23 mouse cellular contexts compared by ENCODE assay signal in genomic region chr6:107930439-107931173, GRCm38 (mm10).
A peak's percentile ranks its signal among the peaks of the same experiment; 100 is the strongest.
DNase-seq lines count a peak whose midpoint lies in the region; ATAC-seq and TF ChIP-seq lines count a peak whose summit lies in the region.
"Had no signal": no experiment of that assay in that cellular context is flagged by ENCODE, and none has a peak within 500 bp of the region (broad histone marks: within the 10 kb centered on the region; RNA-seq: fewer than 3 reads in every experiment).

No protein-coding gene starts in this region.

- H3K4me2 ChIP-seq in hindbrain, embryonic 12.5 days (replicated peaks), result no peak overlapping the region
- no peak overlapping the region for H3K4me2 ChIP-seq in hindbrain, embryonic 16.5 days (ENCODE audit: low read length)
- no peak overlapping the region for H3K4me2 ChIP-seq in embryonic facial prominence, embryonic 14.5 days (ENCODE audit: low read depth, low read length)
- no peak overlapping the region for H3K4me2 ChIP-seq in hindbrain, embryonic 14.5 days (replicated peaks)
- H3K4me2 ChIP-seq in midbrain, embryonic 15.5 days, result no peak overlapping the region
- no peak overlapping the region for H3K4me2 ChIP-seq in intestine, postnatal 0 days (replicated peaks; ENCODE audit: low read depth)
- H3K4me2 ChIP-seq: heart, embryonic 13.5 days had no signal

- H3K9ac ChIP-seq in hindbrain, embryonic 12.5 days, result no peak overlapping the region
- H3K9ac ChIP-seq in hindbrain, embryonic 16.5 days (ENCODE audit: low read depth, low read length), result no peak overlapping the region
- H3K9ac ChIP-seq in embryonic facial prominence, embryonic 14.5 days (ENCODE audit: low read depth, low read length), result no peak overlapping the region
- no peak overlapping the region for H3K9ac ChIP-seq in hindbrain, embryonic 14.5 days
- H3K9ac ChIP-seq in midbrain, embryonic 15.5 days, result no peak overlapping the region
- no peak overlapping the region for H3K9ac ChIP-seq in intestine, postnatal 0 days (ENCODE audit: low read depth, low read length)
- H3K9ac ChIP-seq: heart, embryonic 13.5 days had no signal

- H3K27ac ChIP-seq in hindbrain, embryonic 12.5 days, result peak overlapping the region; percentile 1; the same call in 1 of the 2 replicates
- no peak overlapping the region for H3K27ac ChIP-seq in hindbrain, embryonic 16.5 days (ENCODE audit: low read depth, low read length)
- no peak overlapping the region for H3K27ac ChIP-seq in embryonic facial prominence, embryonic 14.5 days (replicated peaks; ENCODE audit: low read depth, low read length)
- H3K27ac ChIP-seq in hindbrain, embryonic 14.5 days, result peak overlapping the region; percentile 38
- H3K27ac ChIP-seq in midbrain, embryonic 15.5 days, result peak overlapping the region; percentile 42; the same call in 1 of the 2 replicates
- no peak overlapping the region for H3K27ac ChIP-seq in intestine, postnatal 0 days (ENCODE audit: low read depth, low read length)
- H3K27ac ChIP-seq: forebrain, embryonic 10.5 days; heart, adult 2 months; heart, embryonic 13.5 days; kidney, postnatal 0 days; limb, embryonic 10.5 days had no signal

- 42% methylated on average over 8 of the region's 8 CpGs for WGBS in hindbrain, embryonic 12.5 days
- WGBS in hindbrain, embryonic 16.5 days, result 30% methylated on average over 8 of the region's 8 CpGs
- 72% methylated on average over 8 of the region's 8 CpGs for WGBS in embryonic facial prominence, embryonic 14.5 days
- WGBS in hindbrain, embryonic 14.5 days, result 28% methylated on average over 8 of the region's 8 CpGs
- 32% methylated on average over 8 of the region's 8 CpGs for WGBS in midbrain, embryonic 15.5 days
- WGBS in intestine, postnatal 0 days, result 83% methylated on average over 8 of the region's 8 CpGs

- H3K9me3 ChIP-seq in hindbrain, embryonic 12.5 days (replicated peaks), result no peaks in the 10 kb centered on the region
- H3K9me3 ChIP-seq in hindbrain, embryonic 16.5 days (ENCODE audit: control insufficient read depth, low read length), result no peaks in the 10 kb centered on the region
- no peaks in the 10 kb centered on the region for H3K9me3 ChIP-seq in embryonic facial prominence, embryonic 14.5 days (ENCODE audit: control insufficient read depth, low read length)
- no peaks in the 10 kb centered on the region for H3K9me3 ChIP-seq in hindbrain, embryonic 14.5 days (ENCODE audit: control insufficient read depth, low read length)
- H3K9me3 ChIP-seq in midbrain, embryonic 15.5 days, result no peaks in the 10 kb centered on the region
- no peaks in the 10 kb centered on the region for H3K9me3 ChIP-seq in intestine, postnatal 0 days (ENCODE audit: control insufficient read depth)
- H3K9me3 ChIP-seq: forebrain, embryonic 10.5 days; heart, embryonic 13.5 days; limb, embryonic 10.5 days had no signal

- no peaks in the 10 kb centered on the region for H3K36me3 ChIP-seq in hindbrain, embryonic 12.5 days
- no peaks in the 10 kb centered on the region for H3K36me3 ChIP-seq in hindbrain, embryonic 16.5 days (ENCODE audit: control insufficient read depth, insufficient read depth, low read length)
- no peaks in the 10 kb centered on the region for H3K36me3 ChIP-seq in embryonic facial prominence, embryonic 14.5 days (ENCODE audit: control insufficient read depth, insufficient read depth, low read length)
- no peaks in the 10 kb centered on the region for H3K36me3 ChIP-seq in hindbrain, embryonic 14.5 days (replicated peaks; ENCODE audit: control insufficient read depth, insufficient read depth)
- H3K36me3 ChIP-seq in midbrain, embryonic 15.5 days (replicated peaks), result no peaks in the 10 kb centered on the region
- no peaks in the 10 kb centered on the region for H3K36me3 ChIP-seq in intestine, postnatal 0 days (ENCODE audit: control insufficient read depth, insufficient read depth)
- H3K36me3 ChIP-seq: forebrain, embryonic 10.5 days; heart, embryonic 13.5 days; limb, embryonic 10.5 days had no signal

- no peak for TF ChIP-seq CTCF in intestine, postnatal 0 days (IDR thresholded peaks at IDR 0.05; ENCODE audit: low read depth)

- H3K4me1 ChIP-seq in hindbrain, embryonic 12.5 days, result no peaks in the 10 kb centered on the region
- 0 out of 2 replicates have a peak, but pooled peaks cover 3% of the 10 kb centered on the region for H3K4me1 ChIP-seq in hindbrain, embryonic 16.5 days (ENCODE audit: control insufficient read depth, insufficient read depth, low read depth, low read length)
- peaks cover 5% of the 10 kb centered on the region; the same call in 1 of the 2 replicates for H3K4me1 ChIP-seq in embryonic facial prominence, embryonic 14.5 days (ENCODE audit: control insufficient read depth, insufficient read depth, low read length)
- H3K4me1 ChIP-seq in hindbrain, embryonic 14.5 days (replicated peaks; ENCODE audit: control insufficient read depth, insufficient read depth, low read length), result peaks cover 13% of the 10 kb centered on the region; the same call in 1 of the 2 replicates
- H3K4me1 ChIP-seq in midbrain, embryonic 15.5 days, result peaks cover 12% of the 10 kb centered on the region
- H3K4me1 ChIP-seq in intestine, postnatal 0 days (replicated peaks; ENCODE audit: control insufficient read depth, insufficient read depth, low read length), result no peaks in the 10 kb centered on the region
- H3K4me1 ChIP-seq: forebrain, embryonic 10.5 days; heart, embryonic 13.5 days; limb, embryonic 10.5 days had no signal

- DNase-seq in embryonic facial prominence, embryonic 14.5 days (ENCODE audit: low spot score), result peak; percentile 77
- no peak for DNase-seq in hindbrain, embryonic 14.5 days (ENCODE audit: low spot score)
- DNase-seq in embryo, embryonic 10 days (ENCODE audit: low spot score), result no peak
- DNase-seq: adrenal gland, adult 2 months; cerebellum, adult 2 months; cerebellum, postnatal 25 days; embryo, embryonic 11 days; gastrocnemius, postnatal 36 days; heart, adult 2 months; heart, postnatal 14 days; kidney, adult 2 months; retina, postnatal 1 day; right cerebral cortex, postnatal 25 days; spleen, adult 18-20 months had no signal

- H3K27me3 ChIP-seq in hindbrain, embryonic 12.5 days, result no peaks in the 10 kb centered on the region
- no peaks in the 10 kb centered on the region for H3K27me3 ChIP-seq in hindbrain, embryonic 16.5 days (replicated peaks; ENCODE audit: control insufficient read depth, insufficient read depth, low read length)
- no peaks in the 10 kb centered on the region for H3K27me3 ChIP-seq in embryonic facial prominence, embryonic 14.5 days (replicated peaks; ENCODE audit: control insufficient read depth, insufficient read depth, low read length)
- H3K27me3 ChIP-seq in hindbrain, embryonic 14.5 days (ENCODE audit: control insufficient read depth, insufficient read depth, low read length), result no peaks in the 10 kb centered on the region
- H3K27me3 ChIP-seq in midbrain, embryonic 15.5 days (replicated peaks), result no peaks in the 10 kb centered on the region
- no peaks in the 10 kb centered on the region for H3K27me3 ChIP-seq in intestine, postnatal 0 days (replicated peaks; ENCODE audit: control insufficient read depth, insufficient read depth, low read length)
- H3K27me3 ChIP-seq: heart, embryonic 13.5 days had no signal

- H3K4me3 ChIP-seq in hindbrain, embryonic 12.5 days, result no peak overlapping the region
- H3K4me3 ChIP-seq in hindbrain, embryonic 16.5 days (ENCODE audit: low read length), result no peak overlapping the region
- no peak overlapping the region for H3K4me3 ChIP-seq in embryonic facial prominence, embryonic 14.5 days (ENCODE audit: low read depth, low read length)
- H3K4me3 ChIP-seq in hindbrain, embryonic 14.5 days (replicated peaks; ENCODE audit: low read length), result no peak overlapping the region
- no peak overlapping the region for H3K4me3 ChIP-seq in midbrain, embryonic 15.5 days
- no peak overlapping the region for H3K4me3 ChIP-seq in intestine, postnatal 0 days (ENCODE audit: low read depth, low read length)
- H3K4me3 ChIP-seq: forebrain, embryonic 10.5 days; heart, adult 2 months; heart, embryonic 13.5 days; limb, embryonic 10.5 days had no signal

- ATAC-seq in hindbrain, embryonic 12.5 days (ENCODE audit: low FRiP score), result peak; percentile 51; the same call in 1 of the 2 replicates
- ATAC-seq in hindbrain, embryonic 16.5 days, result no peak; the same call in 1 of the 2 replicates
- ATAC-seq in embryonic facial prominence, embryonic 14.5 days (ENCODE audit: low read depth), result no peak; the same call in 1 of the 2 replicates
- no peak for ATAC-seq in hindbrain, embryonic 14.5 days (ENCODE audit: low FRiP score)
- peak; percentile 76; the same call in 1 of the 2 replicates for ATAC-seq in midbrain, embryonic 15.5 days (replicated peaks)
- ATAC-seq in intestine, postnatal 0 days, result no peak
- ATAC-seq: lung, postnatal 0 days had no signal

Comparison
In these comparisons a context has a peak if more than half of its experiments do, and no peak if none do; other contexts are left out.
1. ATAC-seq: peak in hindbrain, embryonic 12.5 days (single experiment) and midbrain, embryonic 15.5 days (single experiment); none in hindbrain, embryonic 16.5 days (single experiment), embryonic facial prominence, embryonic 14.5 days (single experiment), hindbrain, embryonic 14.5 days (single experiment) and intestine, postnatal 0 days (single experiment).
2. H3K27ac ChIP-seq: peak in hindbrain, embryonic 12.5 days (single experiment), hindbrain, embryonic 14.5 days (single experiment) and midbrain, embryonic 15.5 days (single experiment); none in hindbrain, embryonic 16.5 days (single experiment), embryonic facial prominence, embryonic 14.5 days (single experiment) and intestine, postnatal 0 days (single experiment).